Comparison of ENCODE assay signal across 9 mouse cellular contexts in genomic region chr5:25734318-25734717, GRCm38 (mm10). TPM values are rescaled to one million over a fixed set of nuclear protein-coding genes. Genes with fewer than 3 reads are reported as not detected.
A peak's percentile ranks its signal among the peaks of the same experiment; 100 is the strongest.
DNase-seq lines count a peak whose midpoint lies in the region; ATAC-seq and TF ChIP-seq lines count a peak whose summit lies in the region.
"Had no signal": no experiment of that assay in that cellular context is flagged by ENCODE, and none has a peak within 500 bp of the region (broad histone marks: within the 10 kb centered on the region; RNA-seq: fewer than 3 reads in every experiment).

No protein-coding gene starts in this region.

- ATAC-seq in CD4-positive, CD25-positive, alpha-beta regulatory T cell, adult 4 months: peak; percentile 61
- ATAC-seq in Patski: peak; percentile 48
- ATAC-seq in common myeloid progenitor, adult 5-6 weeks (replicated peaks; ENCODE audit: low read depth, poor library complexity, severe bottlenecking): peak; percentile 81
- ATAC-seq in megakaryocyte, adult 5-6 weeks (ENCODE audit: poor library complexity, severe bottlenecking): no peak

- CTCF ChIA-PET in Patski (lab: Charles Lee): interaction anchor here (0.8 to 3.3 kb wide), 11 partner anchors 9 to 313 kb away, joined by 3 to 20 read pairs (median 4); no protein-coding TSS in a partner anchor

- POLR2A ChIA-PET in Patski (lab: Charles Lee): no interaction called here

- TF ChIP-seq CTCF in Patski (IDR thresholded peaks at IDR 0.05): peak; percentile 88

- peaks cover 5% of the 10 kb centered on the region for H3K27me3 ChIP-seq in Patski
- H3K27me3 ChIP-seq: stomach, embryonic 15.5 days had no signal

- in situ Hi-C loops in Patski (cut with MboI; ENCODE audit: low pct_unique_long_range_greater_than_20kb): loop anchor here (5.0 to 25.0 kb wide), 2 partner anchors 317 to 547 kb away; partner anchors contain the start of gene Galntl5

- peak; percentile 62 for DNase-seq in layer of hippocampus, adult 11-12 months (ENCODE audit: low spot score)
- no peak for DNase-seq in layer of hippocampus, adult 18-20 months (ENCODE audit: low spot score in 2 of 2)
- no peak for DNase-seq in Patski (ENCODE audit: low read depth, low spot score)
- peak; percentile 15 to 69 for DNase-seq in kidney, postnatal 36 days
- DNase-seq in retina, postnatal 7 days (ENCODE audit: low read depth, low spot score): peak; percentile 43

RNA-seq across cellular contexts. Expression of gene Actr3b, which starts 25.5 kb away (rescaled TPM):
- total RNA-seq in layer of hippocampus, adult 18-20 months (2021): 100 to 1,000 TPM; 134 to 146 TPM
- polyA plus RNA-seq in CD4-positive, CD25-positive, alpha-beta regulatory T cell, adult 4 months (2017; shearing (Covaris generic)): 1 to 10 TPM in 1 of 2 experiments, under 1 TPM in 1; 0.82 to 1.1 TPM
- 0.35 TPM for polyA plus RNA-seq in Patski (2021)
- total RNA-seq in common myeloid progenitor, adult 5-6 weeks (2017): 0.49 and 1.2 TPM in 2 replicates
- total RNA-seq in megakaryocyte, adult 5-6 weeks (2015): 0.07 TPM in 1 of 2 replicates, not detected in the other
- total RNA-seq in megakaryocyte, adult 5-6 weeks (2017): not detected in 2 replicates

RNA-seq across cellular contexts. Expression of gene Xrcc2, which starts 28.7 kb away (rescaled TPM):
- 1 to 10 TPM; 6.0 to 6.2 TPM for total RNA-seq in layer of hippocampus, adult 18-20 months (2021)
- polyA plus RNA-seq in CD4-positive, CD25-positive, alpha-beta regulatory T cell, adult 4 months (2017; shearing (Covaris generic)): 1 to 10 TPM; 4.2 to 4.3 TPM
- polyA plus RNA-seq in Patski (2021): 6.8 TPM
- 14.8 and 15.3 TPM in 2 replicates for total RNA-seq in common myeloid progenitor, adult 5-6 weeks (2017)
- 6.6 and 8.1 TPM in 2 replicates for total RNA-seq in megakaryocyte, adult 5-6 weeks (2015)
- total RNA-seq in megakaryocyte, adult 5-6 weeks (2017): 6.8 and 8.2 TPM in 2 replicates

Comparison
In these comparisons a context has a peak if more than half of its experiments do, and no peak if none do; other contexts are left out.
1. DNase-seq: peak in layer of hippocampus, adult 11-12 months (single experiment), kidney, postnatal 36 days (2 of 2) and retina, postnatal 7 days (single experiment); none in layer of hippocampus, adult 18-20 months (0 of 2) and Patski (single experiment).
2. RNA of gene Actr3b, which starts 25.5 kb away (total RNA-seq): 134 to 146 TPM in layer of hippocampus, adult 18-20 months; 0.49 to 1.2 TPM in common myeloid progenitor, adult 5-6 weeks and 0.07 TPM in megakaryocyte, adult 5-6 weeks; every median in the first group is over 10 times any median in the second.